Mouse (Mus musculus) MEL (cell line): ENCODE results near the gene Olfr1280. TPM values are rescaled to one million over a fixed set of nuclear protein-coding genes. Genes with fewer than 3 reads are reported as not detected.

Experiments used
- DNase-seq: peaks from one replicate; pipeline ENCODE4 v3.0.0; 2011; ENCODE audit warnings: low read depth, low spot score
- H3K27ac ChIP-seq: 2 replicates; pipeline ENCODE4 v1.5.1; 2012; ENCODE audit warnings: low read depth, mild to moderate bottlenecking, control low read depth, low read length, moderate library complexity; ENCODE audit not compliant: control insufficient read depth
- H3K27me3 ChIP-seq, 2 experiments: fragments of 150-350 bp in 1 of 2; sonication (generic) in 1 of 2; 2 replicates each; pipeline ENCODE4 v1.6.1; 2012; ENCODE audit warnings: low read length in 2 of 2, mild to moderate bottlenecking in 2 of 2, improper control_type of control experiment in 1 of 2, moderate library complexity in 1 of 2; ENCODE audit not compliant: insufficient read depth in 2 of 2, control insufficient read depth in 1 of 2
- H3K36me3 ChIP-seq, 2 experiments: 2 replicates each; pipeline ENCODE4 v1.6.1; 2012 to 2014; ENCODE audit warnings: low read length in 2 of 2, improper control_type of control experiment in 1 of 2, inconsistent platforms in 1 of 2, mild to moderate bottlenecking in 1 of 2; ENCODE audit not compliant: insufficient read depth in 2 of 2, control insufficient read depth in 1 of 2
- H3K4me1 ChIP-seq, 2 experiments: fragments of 150-350 bp in 1 of 2; sonication (generic) in 1 of 2; 2 replicates each; pipeline ENCODE4 v1.6.1; 2012; ENCODE audit warnings: low read length in 2 of 2, improper control_type of control experiment in 1 of 2, mild to moderate bottlenecking in 1 of 2; ENCODE audit not compliant: insufficient read depth in 2 of 2, control insufficient read depth in 1 of 2
- H3K4me3 ChIP-seq, 2 experiments: fragments of 150-350 bp in 1 of 2; sonication (generic) in 1 of 2; 2 replicates each; pipeline ENCODE4 v1.5.1; 2012; ENCODE audit warnings: low read depth in 2 of 2, low read length in 2 of 2, mild to moderate bottlenecking in 2 of 2, moderate library complexity in 2 of 2, control low read depth in 1 of 2, improper control_type of control experiment in 1 of 2; ENCODE audit not compliant: control insufficient read depth in 1 of 2, insufficient read depth in 1 of 2
- H3K79me2 ChIP-seq: 2 replicates; pipeline ENCODE4 v1.6.1; 2012; ENCODE audit warnings: mild to moderate bottlenecking, low read length, moderate library complexity; ENCODE audit not compliant: control insufficient read depth, poor library complexity, insufficient read depth
- H3K9ac ChIP-seq: 2 replicates; pipeline ENCODE4 v1.6.1; 2012; ENCODE audit warnings: low read depth, mild to moderate bottlenecking, control low read depth, low read length, moderate library complexity; ENCODE audit not compliant: control insufficient read depth, poor library complexity, severe bottlenecking
- H3K9me3 ChIP-seq: fragments of 150-350 bp; sonication (generic); replicated peaks from 2 replicates; pipeline ENCODE4 v1.6.1; 2012; ENCODE audit warnings: mild to moderate bottlenecking, low read length, improper control_type of control experiment, moderate library complexity; ENCODE audit not compliant: insufficient read depth
- CHD1 ChIP-seq: IDR thresholded peaks from 2 replicates; pipeline ENCODE4 v1.6.1; 2012; ENCODE audit warnings: low read depth, mild to moderate bottlenecking, inconsistent platforms, low read length, improper control_type of control experiment
- CTCF ChIP-seq, 3 experiments: IDR thresholded peaks in 2 of 3; conservative IDR thresholded peaks in 1 of 3; 2 replicates each; pipeline ENCODE4 v1.5.1; 2011 to 2012; ENCODE audit warnings: low read length in 3 of 3, low read depth in 2 of 3, mild to moderate bottlenecking in 2 of 3, improper control_type of control experiment in 1 of 3, inconsistent platforms in 1 of 3, mixed read lengths in 1 of 3, moderate library complexity in 1 of 3; ENCODE audit not compliant: control insufficient read depth in 1 of 3, insufficient read depth in 1 of 3, poor library complexity in 1 of 3, severe bottlenecking in 1 of 3
- E2F4 ChIP-seq: IDR thresholded peaks from 2 replicates; pipeline ENCODE4 v1.6.1; 2011; ENCODE audit warnings: low read depth, low read length, improper control_type of control experiment, borderline replicate concordance
- ETS1 ChIP-seq: IDR thresholded peaks from 2 replicates; pipeline ENCODE4 v1.6.1; 2012; ENCODE audit warnings: low read depth, mild to moderate bottlenecking, inconsistent platforms, low read length, improper control_type of control experiment, moderate library complexity
- GABPA ChIP-seq: IDR thresholded peaks from 2 replicates; pipeline ENCODE4 v1.6.1; 2012; ENCODE audit warnings: low read depth, mild to moderate bottlenecking, inconsistent platforms, low read length, improper control_type of control experiment, moderate library complexity
- JUND ChIP-seq: IDR thresholded peaks from 2 replicates; pipeline ENCODE4 v1.6.1; 2011; ENCODE audit warnings: low read depth, mild to moderate bottlenecking, improper control_type of control experiment, low read length
- MAFK ChIP-seq: IDR thresholded peaks from 2 replicates; pipeline ENCODE4 v1.6.1; 2011; ENCODE audit warnings: low read depth, mild to moderate bottlenecking, low read length, improper control_type of control experiment, borderline replicate concordance
- MAX ChIP-seq: IDR thresholded peaks from 2 replicates; pipeline ENCODE4 v1.6.1; 2011; ENCODE audit warnings: low read length, improper control_type of control experiment
- MAZ ChIP-seq: IDR thresholded peaks from 2 replicates; pipeline ENCODE4 v1.6.1; 2012; ENCODE audit warnings: low read depth, mild to moderate bottlenecking, inconsistent platforms, low read length, improper control_type of control experiment
- MEF2A ChIP-seq: IDR thresholded peaks from 2 replicates; pipeline ENCODE4 v1.6.1; 2014; ENCODE audit warnings: low read depth, mild to moderate bottlenecking, inconsistent platforms, low read length, improper control_type of control experiment; ENCODE audit not compliant: poor library complexity, insufficient replicate concordance, severe bottlenecking; ENCODE audit errors: extremely low read depth
- MXI1 ChIP-seq: IDR thresholded peaks from 2 replicates; pipeline ENCODE4 v1.6.1; 2011; ENCODE audit warnings: mild to moderate bottlenecking, low read depth, low read length, improper control_type of control experiment
- NELFE ChIP-seq: IDR thresholded peaks from 2 replicates; pipeline ENCODE4 v1.6.1; 2011; ENCODE audit warnings: low read depth, low read length, improper control_type of control experiment
- POLR2A ChIP-seq, 2 experiments: IDR thresholded peaks; 2 replicates each; pipeline ENCODE4 v1.6.1; 2011 to 2012; ENCODE audit warnings: low read length in 2 of 2, mild to moderate bottlenecking in 2 of 2, control low read depth in 1 of 2, improper control_type of control experiment in 1 of 2, low read depth in 1 of 2, moderate library complexity in 1 of 2; ENCODE audit not compliant: control insufficient read depth in 1 of 2, insufficient read depth in 1 of 2, poor library complexity in 1 of 2
- RAD21 ChIP-seq: IDR thresholded peaks from 2 replicates; pipeline ENCODE4 v1.6.1; 2011; ENCODE audit warnings: mild to moderate bottlenecking, low read depth, low read length, improper control_type of control experiment
- RCOR1 ChIP-seq: IDR thresholded peaks from 2 replicates; pipeline ENCODE4 v1.6.1; 2012; ENCODE audit warnings: low read depth, mild to moderate bottlenecking, inconsistent platforms, low read length, improper control_type of control experiment
- SIN3A ChIP-seq: IDR thresholded peaks from 2 replicates; pipeline ENCODE4 v1.6.1; 2012; ENCODE audit warnings: low read length, improper control_type of control experiment, inconsistent platforms
- TBP ChIP-seq: IDR thresholded peaks from 2 replicates; pipeline ENCODE4 v1.8.0; 2011; ENCODE audit warnings: low read depth, low read length, improper control_type of control experiment
- UBTF ChIP-seq: IDR thresholded peaks from 2 replicates; pipeline ENCODE4 v1.6.1; 2012; ENCODE audit warnings: low read depth, mild to moderate bottlenecking, inconsistent platforms, low read length, improper control_type of control experiment, moderate library complexity, borderline replicate concordance; ENCODE audit not compliant: insufficient read depth
- USF2 ChIP-seq, 2 experiments: IDR thresholded peaks; 2 replicates each; pipeline ENCODE4 v1.6.1; 2011 to 2012; ENCODE audit warnings: improper control_type of control experiment in 2 of 2, low read length in 2 of 2, borderline replicate concordance in 1 of 2, inconsistent platforms in 1 of 2, low read depth in 1 of 2, mild to moderate bottlenecking in 1 of 2; ENCODE audit not compliant: insufficient read depth in 1 of 2
- ZNF384 ChIP-seq: IDR thresholded peaks from 2 replicates; pipeline ENCODE4 v1.6.1; 2012; ENCODE audit warnings: low read depth, mild to moderate bottlenecking, inconsistent platforms, low read length, improper control_type of control experiment
- polyA plus RNA-seq, 2 experiments: library from polyadenylated mRNA; stranded (reverse) in 1 of 2; unstranded in 1 of 2; fragments of >175 nt in 1 of 2; fragments of >200 nt in 1 of 2; gene quantifications; 2 replicates each; pipeline versions ENCODE4 v1.2.1 to v1.2.4; 2012; ENCODE audit warnings: low replicate concordance in 2 of 2, low read depth in 1 of 2; ENCODE audit not compliant: insufficient read length in 2 of 2, insufficient read depth in 1 of 2, missing spikeins in 1 of 2
- total RNA-seq: library from RNA; depleted of rRNA; stranded (reverse); fragments of 300-350 nt; gene quantifications from 2 replicates; pipeline ENCODE4 v1.2.3, GENCODE M21; 2012; rRNA removed

Olfr1280 gene
- total and polyA plus RNA-seq, 3 experiments, result not detected

GRCm38 (mm10) chr2:111375222-111375621 is 61.4 kb downstream of the Olfr1280 start, which contains the start of gene Olfr1284:
TSS of gene Olfr1284 (plus strand) at chr2:111375522.
- Histone ChIP-seq H3K9me3 (no peaks in the 10 kb centered on the region), H3K9ac (no peak within 1 kb of the TSS), H3K27me3 (no peaks in the 10 kb centered on the region), H3K4me1 (no peaks in the 10 kb centered on the region), H3K79me2 (no peaks in the 10 kb centered on the region), H3K4me3 (no peak within 1 kb of the TSS), H3K27ac (no peak within 1 kb of the TSS), H3K36me3 (no peaks in the 10 kb centered on the region)
- TF ChIP-seq E2F4 (no peak), MAFK (no peak), ZNF384 (no peak), UBTF (no peak), RCOR1 (no peak), GABPA (no peak), MEF2A (no peak), JUND (no peak), TBP (no peak), NELFE (no peak), POLR2A (IDR thresholded peaks at IDR 0.05; ENCODE audit: control insufficient read depth in 1 of 2, insufficient read depth in 1 of 2, low read depth in 1 of 2, low read length in 2 of 2, poor library complexity in 1 of 2) (no peak), CTCF (IDR thresholded peaks at IDR 0.05 in 2 of 3, conservative IDR thresholded peaks at IDR 0.05 in 1 of 3; ENCODE audit: control insufficient read depth in 1 of 3, insufficient read depth in 1 of 3, low read depth in 2 of 3, low read length in 3 of 3, poor library complexity in 1 of 3, severe bottlenecking in 1 of 3) (no peak), ETS1 (no peak), MAZ (no peak), USF2 (IDR thresholded peaks at IDR 0.05; ENCODE audit: borderline replicate concordance in 1 of 2, insufficient read depth in 1 of 2, low read depth in 1 of 2, low read length in 2 of 2) (no peak), RAD21 (no peak), MXI1 (no peak), SIN3A (no peak), MAX (no peak), CHD1 (no peak)
- no peak for DNase-seq

Other genes with a start within 250 kb of the Olfr1280 start
- gene Gm13941, start 208.0 kb upstream of the Olfr1280 start, total RNA-seq, result not detected in 2 replicates
- gene Gm13941, start 208.0 kb upstream of the Olfr1280 start, polyA plus RNA-seq, result not detected
- not detected in 2 replicates for gene Gm15130, start 161.1 kb upstream of the Olfr1280 start, total RNA-seq
- gene Gm15130, start 161.1 kb upstream of the Olfr1280 start, polyA plus RNA-seq, result not detected
- not detected in 2 replicates for gene 4930430A15Rik, start 84.4 kb upstream of the Olfr1280 start, total RNA-seq
- gene 4930430A15Rik, start 84.4 kb upstream of the Olfr1280 start, polyA plus RNA-seq, result not detected
- not detected in 2 replicates for gene Olfr1275, start 78.7 kb upstream of the Olfr1280 start, total RNA-seq
- gene Olfr1275, start 78.7 kb upstream of the Olfr1280 start, polyA plus RNA-seq, result not detected
- gene Olfr1276, start 59.5 kb upstream of the Olfr1280 start, total RNA-seq, result not detected in 2 replicates
- gene Olfr1276, start 59.5 kb upstream of the Olfr1280 start, polyA plus RNA-seq, result not detected
- not detected in 2 replicates for gene Olfr1277, start 39.9 kb upstream of the Olfr1280 start, total RNA-seq
- not detected for gene Olfr1277, start 39.9 kb upstream of the Olfr1280 start, polyA plus RNA-seq
- gene Olfr1278, start 23.9 kb upstream of the Olfr1280 start, total RNA-seq, result not detected in 2 replicates
- not detected for gene Olfr1278, start 23.9 kb upstream of the Olfr1280 start, polyA plus RNA-seq
- not detected in 2 replicates for gene Olfr1279, start 13.4 kb upstream of the Olfr1280 start, total RNA-seq
- not detected for gene Olfr1279, start 13.4 kb upstream of the Olfr1280 start, polyA plus RNA-seq
- not detected in 2 replicates for gene Olfr1281, start 12.5 kb downstream of the Olfr1280 start, total RNA-seq
- not detected for gene Olfr1281, start 12.5 kb downstream of the Olfr1280 start, polyA plus RNA-seq
- not detected in 2 replicates for gene Olfr1282, start 22.1 kb downstream of the Olfr1280 start, total RNA-seq
- gene Olfr1282, start 22.1 kb downstream of the Olfr1280 start, polyA plus RNA-seq, result not detected
- not detected in 2 replicates for gene Olfr1283, start 52.8 kb downstream of the Olfr1280 start, total RNA-seq
- gene Olfr1283, start 52.8 kb downstream of the Olfr1280 start, polyA plus RNA-seq, result not detected
- not detected in 2 replicates for gene Olfr1284, start 61.5 kb downstream of the Olfr1280 start, total RNA-seq
- not detected for gene Olfr1284, start 61.5 kb downstream of the Olfr1280 start, polyA plus RNA-seq
- gene Olfr1286, start 109.1 kb downstream of the Olfr1280 start, total RNA-seq, result not detected in 2 replicates
- not detected for gene Olfr1286, start 109.1 kb downstream of the Olfr1280 start, polyA plus RNA-seq
- not detected in 2 replicates for gene Olfr1287, start 135.1 kb downstream of the Olfr1280 start, total RNA-seq
- gene Olfr1287, start 135.1 kb downstream of the Olfr1280 start, polyA plus RNA-seq, result not detected
- not detected in 2 replicates for gene Olfr1288, start 160.1 kb downstream of the Olfr1280 start, total RNA-seq
- not detected for gene Olfr1288, start 160.1 kb downstream of the Olfr1280 start, polyA plus RNA-seq
- gene Olfr1289, start 166.8 kb downstream of the Olfr1280 start, total RNA-seq, result not detected in 2 replicates
- gene Olfr1289, start 166.8 kb downstream of the Olfr1280 start, polyA plus RNA-seq, result not detected
- not detected in 2 replicates for gene Olfr1290, start 179.8 kb downstream of the Olfr1280 start, total RNA-seq
- not detected for gene Olfr1290, start 179.8 kb downstream of the Olfr1280 start, polyA plus RNA-seq
- gene Olfr1291-ps1, start 183.2 kb downstream of the Olfr1280 start, total RNA-seq, result not detected in 2 replicates
- not detected for gene Olfr1291-ps1, start 183.2 kb downstream of the Olfr1280 start, polyA plus RNA-seq
- not detected in 2 replicates for gene Olfr1293-ps, start 211.2 kb downstream of the Olfr1280 start, total RNA-seq
- gene Olfr1293-ps, start 211.2 kb downstream of the Olfr1280 start, polyA plus RNA-seq, result not detected
- gene Olfr1294, start 226.3 kb downstream of the Olfr1280 start, total RNA-seq, result not detected in 2 replicates
- gene Olfr1294, start 226.3 kb downstream of the Olfr1280 start, polyA plus RNA-seq, result not detected